Mouse (Mus musculus): ENCODE measurements around the gene Osbpl3. TPM values are rescaled to one million over a fixed set of nuclear protein-coding genes. Genes with fewer than 3 reads are reported as not detected.

Gene Osbpl3
- polyA plus RNA-seq, 1 experiment from 2014 or later: 14.5 TPM

DNA sequence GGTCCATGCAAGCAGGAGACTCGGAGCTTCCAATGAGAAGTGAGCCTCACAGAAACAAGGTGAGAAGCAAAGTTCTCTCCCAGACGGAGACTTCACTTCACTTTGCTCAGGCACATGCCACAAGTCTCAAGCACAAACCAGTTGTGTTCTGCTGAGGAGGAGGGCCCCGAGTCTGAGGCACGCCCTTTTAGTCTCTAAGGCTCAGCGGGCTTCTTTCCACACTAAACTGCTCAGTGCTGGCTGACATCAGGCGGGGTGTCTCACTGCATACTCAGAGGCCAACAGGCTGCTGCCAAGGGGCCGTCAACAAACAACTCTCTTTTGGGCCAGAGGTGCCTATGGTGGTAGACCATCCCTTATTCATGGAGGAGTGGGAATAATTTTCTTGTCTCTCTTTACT lies 127.1 kb downstream of the Osbpl3 start:
- WGBS: 29% methylated on average over 7 of the region's 7 CpGs
- Histone ChIP-seq H3K4me1 (peaks cover 9% of the 10 kb centered on the region; the same call in 1 of the 2 replicates), H3K4me2 (replicated peaks) (no peak overlapping the region), H3K27ac (replicated peaks) (peak overlapping the region; percentile 34; the same call in 1 of the 2 replicates), H3K9me3 (replicated peaks) (no peaks in the 10 kb centered on the region), H3K36me3 (no peaks in the 10 kb centered on the region; the same call in 1 of the 2 replicates), H3K27me3 (no peaks in the 10 kb centered on the region), H3K9ac (no peak overlapping the region), H3K4me3 (replicated peaks) (no peak overlapping the region)
- no peak for ATAC-seq (ENCODE audit: insufficient number of reproducible peaks, low FRiP score, low TSS enrichment, low read depth)

DNA sequence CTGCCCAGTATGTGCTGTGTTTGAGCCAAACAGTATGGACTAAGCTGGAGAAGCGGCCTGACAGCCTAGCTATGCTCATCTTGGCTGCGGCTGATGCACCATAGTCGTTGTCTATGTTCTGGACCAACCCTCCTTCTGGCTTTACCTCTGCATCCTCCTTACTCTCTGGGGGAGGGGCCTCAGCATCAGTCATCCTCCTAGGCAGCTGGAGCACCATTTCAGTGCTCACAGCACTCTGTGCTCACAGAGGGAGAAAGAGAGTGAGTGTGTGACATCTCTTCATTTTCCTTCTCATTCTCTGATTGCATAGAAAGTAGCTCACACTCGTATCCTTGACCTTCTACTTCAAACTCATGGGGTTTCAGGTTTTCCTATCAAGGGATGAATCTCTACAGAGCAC lies 129.8 kb downstream of the Osbpl3 start:
- Histone ChIP-seq H3K27me3 (no peaks in the 10 kb centered on the region), H3K4me3 (replicated peaks) (no peak overlapping the region), H3K4me2 (replicated peaks) (no peak overlapping the region), H3K36me3 (no peaks in the 10 kb centered on the region; the same call in 1 of the 2 replicates), H3K9me3 (replicated peaks) (no peaks in the 10 kb centered on the region), H3K4me1 (peaks cover 17% of the 10 kb centered on the region), H3K27ac (replicated peaks) (no peak overlapping the region), H3K9ac (no peak overlapping the region)
- no peak for ATAC-seq (ENCODE audit: insufficient number of reproducible peaks, low FRiP score, low TSS enrichment, low read depth)
- 82% methylated on average over 4 of the region's 4 CpGs for WGBS

DNA sequence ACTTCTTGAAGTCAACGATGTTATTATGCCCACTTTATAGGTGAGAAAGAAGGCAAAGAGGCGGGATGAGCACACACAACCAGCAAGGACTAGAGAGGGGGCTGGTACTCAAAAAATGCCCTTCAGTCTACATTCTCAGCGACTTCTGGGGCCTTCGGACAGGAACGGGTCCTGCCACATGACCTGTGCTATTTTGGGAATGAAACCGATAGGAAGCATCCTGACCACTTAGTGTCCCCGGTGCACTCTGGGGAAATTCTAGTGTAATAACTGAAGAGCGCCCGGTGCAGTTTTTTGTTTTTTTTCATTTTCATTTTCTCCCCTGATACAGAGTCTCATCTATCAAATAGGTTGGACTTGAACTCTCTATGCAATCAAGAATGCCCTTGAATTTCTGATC lies 130.5 kb downstream of the Osbpl3 start:
- Histone ChIP-seq H3K4me1 (peaks cover 17% of the 10 kb centered on the region), H3K9me3 (replicated peaks) (no peaks in the 10 kb centered on the region), H3K27ac (replicated peaks) (no peak overlapping the region), H3K27me3 (no peaks in the 10 kb centered on the region), H3K4me2 (replicated peaks) (no peak overlapping the region), H3K36me3 (peaks cover under 1% of the 10 kb centered on the region; the same call in 1 of the 2 replicates), H3K9ac (no peak overlapping the region), H3K4me3 (replicated peaks) (no peak overlapping the region)
- ATAC-seq (ENCODE audit: insufficient number of reproducible peaks, low FRiP score, low TSS enrichment, low read depth): no peak
- 78% methylated on average over 9 of the region's 9 CpGs for WGBS

DNA sequence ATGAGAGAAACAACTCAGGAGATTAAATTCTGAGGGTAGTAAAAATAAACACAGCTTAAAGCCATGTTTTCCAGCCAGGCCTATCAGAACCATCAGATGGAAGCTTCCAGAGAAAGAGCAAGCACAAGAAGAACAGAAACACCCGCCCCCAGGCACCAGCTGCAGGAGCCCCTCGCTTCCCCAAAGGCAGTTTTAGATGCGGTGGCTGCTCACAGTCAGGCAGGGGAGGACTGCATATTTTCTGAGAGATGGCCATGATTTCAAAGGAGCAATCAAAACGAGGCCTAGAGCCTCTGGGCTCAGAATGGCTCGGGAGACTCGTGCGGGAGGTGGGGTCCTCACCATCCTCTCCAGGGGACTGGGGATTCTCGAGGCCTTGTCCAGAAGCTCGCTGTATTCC lies 133.4 kb downstream of the Osbpl3 start:
- Histone ChIP-seq H3K9ac (no peak overlapping the region), H3K4me2 (replicated peaks) (no peak overlapping the region), H3K9me3 (replicated peaks) (no peaks in the 10 kb centered on the region), H3K4me3 (replicated peaks) (no peak overlapping the region), H3K4me1 (peaks cover 12% of the 10 kb centered on the region), H3K27me3 (no peaks in the 10 kb centered on the region), H3K27ac (replicated peaks) (peak overlapping the region; percentile 28; the same call in 1 of the 2 replicates), H3K36me3 (peaks cover 6% of the 10 kb centered on the region; the same call in 1 of the 2 replicates)
- WGBS: 24% methylated on average over 9 of the region's 9 CpGs
- no peak for ATAC-seq (ENCODE audit: insufficient number of reproducible peaks, low FRiP score, low TSS enrichment, low read depth)

DNA sequence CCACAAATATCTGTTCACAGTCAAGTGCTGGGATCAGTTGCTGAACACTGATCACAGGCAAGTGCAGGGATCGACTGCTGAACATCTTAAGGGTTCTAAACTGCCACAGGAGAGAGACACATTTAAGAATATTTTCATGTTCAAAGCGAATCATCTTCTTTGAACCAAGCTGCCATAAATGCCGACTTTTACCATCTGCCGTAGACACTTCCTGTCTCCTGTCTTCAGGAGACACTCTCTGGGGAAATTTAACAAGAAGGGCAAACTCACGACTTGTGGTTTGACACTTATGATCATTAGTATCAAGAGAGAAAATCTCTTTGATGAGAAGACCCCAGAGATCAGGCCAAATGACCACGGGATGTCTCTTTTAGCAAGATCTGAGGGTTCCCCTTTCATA lies 134.3 kb downstream of the Osbpl3 start:
- Histone ChIP-seq H3K4me2 (replicated peaks) (no peak overlapping the region), H3K27me3 (no peaks in the 10 kb centered on the region), H3K36me3 (peaks cover 6% of the 10 kb centered on the region; the same call in 1 of the 2 replicates), H3K4me3 (replicated peaks) (no peak overlapping the region), H3K9me3 (replicated peaks) (no peaks in the 10 kb centered on the region), H3K27ac (replicated peaks) (no peak overlapping the region), H3K4me1 (peaks cover 12% of the 10 kb centered on the region), H3K9ac (no peak overlapping the region)
- 65% methylated on average over 6 of the region's 6 CpGs for WGBS
- no peak for ATAC-seq (ENCODE audit: insufficient number of reproducible peaks, low FRiP score, low TSS enrichment, low read depth)

DNA sequence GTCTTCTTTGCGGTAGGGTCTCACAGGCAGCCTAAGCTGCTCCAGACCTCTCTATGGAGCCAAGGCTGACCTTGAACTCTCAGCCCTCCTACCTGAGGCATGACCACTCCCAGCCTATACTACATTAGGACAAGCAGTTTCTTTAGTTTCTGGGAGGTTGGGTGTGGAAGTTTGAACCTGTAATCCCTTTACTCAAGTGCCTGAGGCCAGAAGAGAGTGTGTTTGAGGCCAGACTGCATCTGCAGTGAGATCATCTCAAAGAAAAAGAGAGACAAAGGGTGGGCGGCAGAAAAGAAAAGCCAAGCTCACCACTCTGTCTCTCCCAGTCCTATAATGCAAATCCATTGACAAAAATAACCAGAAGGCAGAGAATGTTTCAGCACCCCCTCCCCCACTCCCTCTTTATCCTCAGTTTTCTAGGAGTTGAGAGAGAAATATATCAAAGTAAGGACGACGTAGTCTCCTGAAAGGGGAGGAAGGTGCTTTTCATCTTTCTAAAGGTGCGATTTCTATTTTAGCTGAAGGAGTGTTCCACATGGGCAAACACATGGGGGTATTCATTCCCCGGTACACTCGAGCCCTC lies 137.3 kb downstream of the Osbpl3 start:
- Histone ChIP-seq H3K9ac (no peak overlapping the region), H3K27ac (replicated peaks) (no peak overlapping the region), H3K4me3 (replicated peaks) (no peak overlapping the region), H3K27me3 (no peaks in the 10 kb centered on the region), H3K36me3 (0 out of 2 replicates have a peak, but pooled peaks cover 6% of the 10 kb centered on the region), H3K4me2 (replicated peaks) (no peak overlapping the region), H3K9me3 (replicated peaks) (no peaks in the 10 kb centered on the region), H3K4me1 (peaks cover 12% of the 10 kb centered on the region)
- ATAC-seq (ENCODE audit: insufficient number of reproducible peaks, low FRiP score, low TSS enrichment, low read depth): no peak
- WGBS: 69% methylated on average over 7 of the region's 7 CpGs

DNA sequence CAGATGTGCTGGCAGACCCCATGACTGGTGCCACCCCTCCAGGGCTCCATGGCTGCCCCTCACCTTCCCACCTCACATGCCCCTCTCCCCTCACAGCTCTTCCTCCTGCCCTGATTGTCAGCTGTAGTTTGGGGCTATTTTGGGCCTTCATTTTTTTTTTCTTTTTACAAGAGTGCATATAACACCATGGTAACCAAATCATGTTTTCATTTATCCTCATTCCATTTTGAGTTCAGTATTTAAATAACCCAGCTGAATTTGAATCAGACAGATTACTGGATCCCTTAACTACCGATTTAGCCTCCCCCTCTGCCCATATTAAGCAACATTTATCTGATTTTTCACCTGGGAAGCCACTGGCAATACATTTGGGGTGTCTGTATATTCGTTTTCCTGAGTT lies 137.9 kb downstream of the Osbpl3 start:
- H3K4me1 ChIP-seq: peaks cover 11% of the 10 kb centered on the region

DNA sequence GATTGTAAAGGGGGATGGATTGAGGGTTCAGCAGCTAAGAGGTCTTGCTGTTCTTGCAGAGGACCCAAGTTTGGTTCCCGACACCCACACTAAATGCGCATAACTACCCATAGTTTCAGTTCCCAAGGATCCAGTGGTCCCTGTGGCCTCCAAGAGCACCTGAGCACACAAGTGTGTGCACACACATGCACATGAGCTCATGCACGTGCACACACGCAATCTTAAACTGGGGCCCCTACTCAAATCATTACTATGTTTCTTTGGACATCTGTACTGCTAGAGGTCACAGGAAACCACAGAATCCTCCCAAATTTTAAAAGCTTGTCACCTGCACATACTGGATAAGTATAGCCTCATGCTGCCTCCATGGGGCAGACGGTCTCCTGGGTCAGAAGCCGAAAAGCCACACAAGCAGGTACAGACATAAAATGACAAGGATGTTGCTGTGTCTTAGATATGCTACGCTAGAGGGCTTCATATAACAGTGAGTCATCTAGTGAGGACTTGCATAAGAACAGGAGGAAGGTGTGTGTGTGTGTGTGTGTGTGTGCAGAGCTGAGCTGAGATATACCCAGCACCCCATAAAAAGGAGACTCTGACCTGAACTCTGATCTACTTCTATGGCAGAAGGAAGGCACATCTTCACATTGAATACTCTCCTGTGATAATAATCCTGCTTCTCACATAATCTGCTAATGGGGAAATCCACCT lies 139.1 kb downstream of the Osbpl3 start:
- H3K27me3 ChIP-seq: no peaks in the 10 kb centered on the region
- 89% methylated on average over 7 of the region's 7 CpGs for WGBS
- H3K4me3 ChIP-seq (replicated peaks): no peak overlapping the region
- no peak overlapping the region for H3K27ac ChIP-seq (replicated peaks)
- H3K9me3 ChIP-seq (replicated peaks): no peaks in the 10 kb centered on the region
- H3K4me1 ChIP-seq: peaks cover 4% of the 10 kb centered on the region; the same call in 1 of the 2 replicates
- ATAC-seq (ENCODE audit: insufficient number of reproducible peaks, low FRiP score, low TSS enrichment, low read depth): no peak
- no peak overlapping the region for H3K9ac ChIP-seq
- no peak overlapping the region for H3K4me2 ChIP-seq (replicated peaks)
- 0 out of 2 replicates have a peak, but pooled peaks cover 6% of the 10 kb centered on the region for H3K36me3 ChIP-seq

More for the DNA sequence above, 137.9 kb downstream of the Osbpl3 start:
- no peak overlapping the region for H3K4me3 ChIP-seq (replicated peaks)
- 0 out of 2 replicates have a peak, but pooled peaks cover 6% of the 10 kb centered on the region for H3K36me3 ChIP-seq
- H3K9me3 ChIP-seq (replicated peaks): no peaks in the 10 kb centered on the region
- H3K4me2 ChIP-seq (replicated peaks): no peak overlapping the region
- no peaks in the 10 kb centered on the region for H3K27me3 ChIP-seq
- H3K9ac ChIP-seq: no peak overlapping the region
- ATAC-seq (ENCODE audit: insufficient number of reproducible peaks, low FRiP score, low TSS enrichment, low read depth): no peak
- no peak overlapping the region for H3K27ac ChIP-seq (replicated peaks)
- 54% methylated on average over 2 of the region's 2 CpGs for WGBS

DNA sequence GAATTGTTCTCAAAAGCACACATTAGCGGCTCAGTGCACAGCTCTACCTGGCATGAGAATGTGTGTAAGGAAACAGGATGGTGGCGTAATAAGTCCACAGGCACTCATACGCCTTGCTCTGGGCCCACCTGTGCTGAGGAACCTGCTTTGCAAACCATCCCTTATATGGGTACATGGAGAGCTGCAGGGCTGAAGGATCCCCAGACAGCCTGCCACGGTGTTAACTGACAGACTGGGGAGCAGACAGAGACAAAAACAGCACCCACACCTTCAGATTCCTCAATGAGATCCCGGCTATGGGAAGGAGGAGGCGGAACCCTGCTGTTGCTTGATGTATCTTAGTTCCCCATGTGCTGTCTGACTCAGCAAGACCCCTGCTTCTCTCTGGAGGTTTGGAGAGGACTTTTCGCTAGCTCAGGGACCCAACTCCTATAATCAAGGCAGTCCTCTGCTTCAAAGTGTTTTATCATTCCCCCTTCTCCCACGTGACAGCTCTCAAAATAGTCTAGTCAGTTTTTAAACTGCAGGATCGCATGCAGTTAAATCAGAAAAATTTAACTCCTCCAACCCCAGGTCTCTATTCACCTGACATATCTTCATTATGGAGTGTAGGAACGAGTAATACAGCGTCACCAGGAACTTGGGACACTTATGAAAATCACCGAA lies 141.5 kb downstream of the Osbpl3 start:
- Histone ChIP-seq H3K36me3 (0 out of 2 replicates have a peak, but pooled peaks cover under 1% of the 10 kb centered on the region), H3K27me3 (no peaks in the 10 kb centered on the region), H3K9me3 (replicated peaks) (no peaks in the 10 kb centered on the region), H3K9ac (no peak overlapping the region), H3K4me1 (peaks cover 4% of the 10 kb centered on the region; the same call in 1 of the 2 replicates), H3K27ac (replicated peaks) (no peak overlapping the region), H3K4me3 (replicated peaks) (no peak overlapping the region), H3K4me2 (replicated peaks) (no peak overlapping the region)
- 62% methylated on average over 12 of the region's 12 CpGs for WGBS
- ATAC-seq (ENCODE audit: insufficient number of reproducible peaks, low FRiP score, low TSS enrichment, low read depth): no peak

DNA sequence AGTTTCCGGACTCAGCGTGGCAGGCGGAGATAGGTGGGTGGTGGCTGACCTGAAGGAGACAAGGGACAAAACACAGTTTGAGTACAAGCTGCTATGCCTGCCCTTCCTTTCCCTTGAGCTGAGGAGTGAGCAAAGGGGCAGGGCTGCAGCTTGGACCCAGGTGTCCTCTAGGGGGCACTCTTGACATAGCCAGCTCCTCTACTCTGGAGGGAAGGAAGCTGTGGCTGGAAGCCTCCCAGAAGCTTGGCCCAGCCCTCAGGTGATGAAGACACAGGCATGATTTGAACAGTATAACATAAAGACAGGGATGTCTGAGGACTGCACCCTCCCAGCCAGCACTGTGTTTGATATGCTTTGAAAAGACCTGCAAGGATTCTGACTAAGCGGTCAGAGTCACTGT lies 143.4 kb downstream of the Osbpl3 start:
- H3K4me2 ChIP-seq (replicated peaks): no peak overlapping the region
- no peaks in the 10 kb centered on the region; the same call in 1 of the 2 replicates for H3K4me1 ChIP-seq
- H3K9me3 ChIP-seq (replicated peaks): no peaks in the 10 kb centered on the region
- H3K36me3 ChIP-seq: peaks cover 5% of the 10 kb centered on the region; the same call in 1 of the 2 replicates
- no peak overlapping the region for H3K27ac ChIP-seq (replicated peaks)
- no peaks in the 10 kb centered on the region for H3K27me3 ChIP-seq
- peak; percentile 69 for ATAC-seq (ENCODE audit: insufficient number of reproducible peaks, low FRiP score, low TSS enrichment, low read depth)
- H3K9ac ChIP-seq: no peak overlapping the region
- WGBS: 42% methylated on average over 4 of the region's 4 CpGs
- H3K4me3 ChIP-seq (replicated peaks): no peak overlapping the region

DNA sequence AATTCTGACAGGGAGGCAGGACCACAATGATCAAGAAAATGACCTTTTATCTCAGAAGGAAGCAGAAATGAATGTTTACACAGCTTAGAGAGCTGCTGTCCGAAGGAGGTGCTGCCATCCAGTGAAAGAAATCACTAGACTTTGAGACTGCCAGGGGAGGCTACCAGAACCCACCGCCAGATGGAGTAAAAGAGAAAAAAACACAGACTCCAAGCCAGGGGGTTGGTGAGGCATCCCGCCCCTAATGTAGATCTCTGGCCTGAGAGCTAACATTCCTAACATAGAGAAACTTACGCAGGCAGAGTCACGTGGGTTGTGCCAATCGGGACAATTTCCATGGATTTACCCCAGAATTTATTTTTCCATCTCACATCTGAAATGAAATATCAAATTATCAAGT lies 147.0 kb downstream of the Osbpl3 start:
- no peak overlapping the region for H3K4me2 ChIP-seq (replicated peaks)
- no peak overlapping the region for H3K4me3 ChIP-seq (replicated peaks)
- no peak overlapping the region for H3K9ac ChIP-seq
- no peak for ATAC-seq (ENCODE audit: insufficient number of reproducible peaks, low FRiP score, low TSS enrichment, low read depth)
- H3K36me3 ChIP-seq: peaks cover 12% of the 10 kb centered on the region; the same call in 1 of the 2 replicates
- 0 out of 2 replicates have a peak, but pooled peaks cover 4% of the 10 kb centered on the region for H3K4me1 ChIP-seq
- no peaks in the 10 kb centered on the region for H3K9me3 ChIP-seq (replicated peaks)
- H3K27ac ChIP-seq (replicated peaks): no peak overlapping the region
- WGBS: 27% methylated on average over 6 of the region's 6 CpGs
- no peaks in the 10 kb centered on the region for H3K27me3 ChIP-seq
